Mouse (Mus musculus) spleen, postnatal 10 days (tissue): Measurements from ENCODE around the gene Rph3al.

Experiments used
- DNase-seq, 2 experiments: peaks; one replicate each; pipeline ENCODE4 v3.0.0; 2021 to 2022; ENCODE audit warnings: low spot score in 2 of 2

The Rph3al gene

DNA sequence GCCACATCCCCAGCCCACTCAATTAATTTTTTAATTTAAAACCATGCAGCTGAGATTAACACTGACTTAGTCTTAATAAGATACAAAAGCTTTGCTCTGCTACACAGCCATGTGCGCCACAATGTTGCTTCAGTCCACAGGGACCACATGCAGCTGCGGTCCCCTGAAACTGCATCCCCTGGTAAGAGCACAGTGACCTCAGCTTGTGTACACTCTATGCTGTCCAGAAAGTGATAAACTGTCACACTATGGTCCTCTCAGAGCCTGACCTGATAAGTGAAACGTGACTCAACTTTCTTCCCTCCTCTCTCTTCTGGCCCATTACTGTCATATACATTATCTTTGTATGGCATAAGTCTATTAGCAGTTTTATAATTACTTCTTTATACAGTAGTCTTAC is 12.2 kb upstream of the Rph3al start:
- DNase-seq = no peak

DNA sequence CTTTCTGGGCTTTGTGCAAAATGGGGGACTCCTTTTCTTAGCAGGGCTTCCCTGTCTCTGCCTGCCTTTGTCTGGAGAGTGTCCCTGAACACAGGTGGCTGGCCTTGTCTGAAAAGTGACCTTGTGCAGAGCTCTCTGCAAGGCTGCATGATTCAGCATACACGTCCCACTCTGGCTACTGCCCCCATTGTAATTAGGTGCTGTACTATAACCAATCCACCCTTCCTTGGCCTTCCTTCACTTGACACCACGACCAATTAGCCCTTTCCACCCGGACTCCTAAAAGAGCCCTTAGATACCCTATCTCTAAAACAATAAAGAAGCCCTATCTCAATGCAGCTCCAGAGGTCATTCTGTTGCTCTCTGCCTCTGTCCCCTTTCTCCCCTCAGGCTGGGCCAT is 10.6 kb upstream of the Rph3al start:
- DNase-seq = no peak

DNA sequence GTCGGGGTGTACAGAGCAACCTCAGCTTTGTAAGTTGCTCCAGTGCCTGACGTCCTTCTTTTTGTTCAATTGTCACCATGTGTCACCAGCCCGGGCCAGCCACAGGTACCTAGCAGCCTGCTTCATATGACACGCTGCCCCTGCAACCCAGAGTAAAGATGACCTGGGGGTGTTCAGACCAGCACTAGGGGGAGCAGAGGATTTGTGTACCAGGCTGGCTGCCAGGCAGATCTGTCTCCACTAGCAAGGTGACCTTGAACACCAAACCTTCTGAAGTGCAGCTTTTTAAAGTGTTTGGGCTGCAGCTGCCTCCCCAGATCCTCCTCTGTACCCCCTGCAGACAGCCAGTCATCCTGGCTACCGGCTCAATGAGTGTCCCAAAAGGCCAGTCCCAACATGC is 9.0 kb upstream of the Rph3al start:
- DNase-seq = no peak

DNA sequence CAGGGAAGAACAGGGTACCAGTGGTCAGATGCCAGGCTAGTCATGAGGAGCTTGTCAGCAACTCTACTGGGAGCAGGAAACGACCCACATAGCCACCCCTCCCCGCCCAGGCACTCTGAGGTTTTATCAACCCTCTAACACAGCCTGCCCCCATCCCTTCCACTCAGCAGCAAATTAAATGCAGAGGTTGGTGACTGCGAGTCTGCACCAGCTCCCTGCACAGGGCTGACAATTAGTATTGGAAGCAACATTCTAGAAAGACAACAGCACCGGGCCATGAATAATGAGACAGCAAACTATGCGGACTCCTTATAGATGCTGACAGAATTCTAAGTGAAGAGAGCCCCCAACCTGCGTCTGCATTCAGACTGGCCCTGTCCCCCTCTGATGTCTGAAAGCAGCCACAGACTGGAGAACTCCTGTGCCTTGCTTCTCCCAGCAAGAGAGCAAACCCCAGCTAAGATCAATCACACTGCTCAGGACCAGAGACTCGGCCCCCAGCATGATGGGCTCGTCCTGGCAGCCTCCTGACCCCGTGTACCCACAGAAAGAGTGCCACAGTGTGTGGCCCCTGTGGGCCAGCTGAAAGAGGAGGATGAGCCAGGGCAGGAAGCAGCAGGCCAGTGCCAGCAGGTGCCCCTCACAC is 7.7 kb upstream of the Rph3al start:
- no peak for DNase-seq

DNA sequence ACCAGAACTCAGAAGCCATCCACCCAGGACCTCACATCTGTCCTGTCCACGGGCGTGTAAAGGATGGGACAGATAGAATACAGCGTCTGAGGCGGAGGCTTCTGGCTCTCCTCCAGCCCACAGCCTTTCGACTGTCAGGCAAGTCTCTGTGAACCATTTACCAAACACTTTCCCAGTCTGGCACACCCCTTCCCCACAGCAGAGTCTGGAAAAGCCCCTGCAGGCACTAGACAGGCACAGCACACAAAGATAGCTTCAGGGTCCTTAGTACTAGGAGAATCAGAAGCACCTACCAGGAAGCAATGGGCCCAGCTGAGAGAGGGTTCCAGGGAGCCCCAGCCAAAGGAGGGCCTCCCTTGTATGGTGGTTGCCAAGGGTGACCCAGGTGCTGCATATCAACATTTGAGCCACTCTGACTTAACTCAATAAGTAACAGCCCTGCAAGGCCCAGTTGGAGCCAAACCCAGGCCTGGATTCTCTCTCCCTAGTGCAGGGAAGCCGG is 808 bp downstream of the Rph3al start:
- DNase-seq = peak in 1 of 2 experiments; percentile 46

DNA sequence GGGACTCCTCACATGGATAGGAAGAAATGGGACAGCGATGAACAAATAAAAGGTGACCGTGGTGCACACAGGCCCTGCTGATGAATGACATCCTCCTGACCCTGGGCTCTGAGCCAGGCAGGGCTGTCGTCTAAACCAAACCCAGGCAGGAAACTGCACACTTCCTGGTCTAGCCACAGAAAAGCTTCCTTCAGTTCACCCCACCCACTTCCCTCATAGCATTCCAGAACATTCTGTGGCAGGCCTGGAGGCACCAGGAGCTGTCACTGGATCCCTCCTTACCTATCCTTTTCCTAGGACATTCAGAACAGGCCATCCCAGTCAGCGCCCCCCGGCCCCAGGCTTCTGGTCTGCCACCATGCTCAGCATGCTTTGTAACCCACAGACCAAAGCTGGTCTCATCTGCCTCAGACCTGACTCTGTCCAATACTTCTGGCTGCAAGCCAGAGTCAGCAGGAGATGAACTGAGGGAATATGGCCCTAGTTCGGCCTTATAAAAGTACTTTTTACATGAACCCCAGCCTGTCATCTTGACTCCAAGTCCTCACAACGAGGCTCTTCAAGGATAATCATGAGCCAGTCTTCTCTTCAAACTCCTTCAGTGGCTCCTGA is 2.3 kb downstream of the Rph3al start:
- peak in 1 of 2 experiments; percentile 57 for DNase-seq

DNA sequence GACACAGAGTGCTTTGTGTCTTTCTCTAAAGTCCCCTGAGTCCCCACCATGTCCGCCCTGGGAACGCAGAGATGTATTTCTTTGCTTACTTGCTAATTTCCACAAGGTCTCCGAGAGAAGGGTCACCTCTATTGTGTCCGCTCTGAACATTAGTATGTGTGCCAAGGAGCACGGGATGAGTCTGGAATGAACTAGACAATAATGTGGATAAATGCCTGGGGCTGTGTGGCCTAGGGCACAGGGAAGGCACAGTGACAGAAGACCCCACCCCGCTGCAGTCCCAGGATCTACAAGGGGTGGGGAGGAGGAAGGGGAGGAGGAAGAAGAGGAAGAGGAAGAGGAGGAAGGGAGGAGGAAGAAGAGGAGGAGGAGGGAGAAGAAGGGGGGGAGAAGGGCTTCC is 3.8 kb downstream of the Rph3al start:
- no peak for DNase-seq

DNA sequence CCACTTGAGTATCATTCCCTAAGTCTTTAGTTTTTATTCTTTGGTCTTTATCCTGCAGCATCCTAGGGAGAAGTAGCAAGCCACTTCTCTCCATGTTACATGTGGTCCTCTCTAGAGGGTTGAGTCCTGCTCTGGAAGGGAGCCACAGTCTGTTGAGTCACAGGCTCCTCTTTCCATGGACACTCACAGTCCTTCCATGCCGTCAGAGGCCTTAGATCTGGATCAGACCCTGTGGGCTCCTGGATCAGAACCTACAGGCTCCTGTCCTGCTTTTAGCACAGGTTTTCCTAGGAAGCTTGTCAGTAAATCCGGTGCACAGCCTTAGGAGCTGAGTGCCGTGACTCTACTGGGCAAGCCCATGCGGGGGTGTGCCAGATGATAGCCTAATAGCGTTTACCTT is 4.9 kb downstream of the Rph3al start:
- no peak for DNase-seq

DNA sequence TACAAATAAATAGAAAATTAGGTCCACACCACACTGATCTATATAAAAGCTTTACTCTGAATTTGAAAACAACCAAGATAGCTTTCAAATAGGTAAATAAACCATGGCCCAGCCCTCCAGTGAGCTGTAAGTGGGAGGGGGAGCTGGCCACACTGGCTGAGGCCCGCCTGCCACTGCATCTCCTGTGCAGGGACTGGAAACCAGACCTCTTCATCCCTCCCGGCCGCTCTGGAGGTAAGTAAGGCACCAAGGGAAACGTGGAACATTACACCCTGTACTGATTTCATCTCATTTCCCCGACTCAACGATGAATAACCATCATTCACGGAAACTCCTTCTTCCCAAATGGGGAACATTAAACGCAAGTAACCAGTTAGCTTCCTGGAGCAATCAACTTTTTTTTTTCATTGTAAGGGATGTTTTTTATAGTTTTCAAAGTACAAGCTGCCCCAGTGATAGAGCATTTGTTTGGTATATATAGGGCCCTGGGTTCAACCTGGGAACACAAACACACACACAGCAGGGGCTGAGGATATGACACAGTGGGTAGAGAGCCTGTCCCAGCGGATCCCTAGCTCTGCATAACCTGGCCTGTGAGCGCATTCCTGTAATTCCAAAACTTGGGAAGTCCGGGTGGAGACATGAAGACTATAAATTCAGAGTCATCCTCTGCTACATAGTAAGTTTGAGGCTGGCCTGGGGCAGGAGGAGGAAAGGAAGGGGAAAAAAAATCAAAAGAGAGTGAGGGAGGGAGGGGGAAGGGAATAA is 7.1 kb downstream of the Rph3al start:
- DNase-seq = no peak

DNA sequence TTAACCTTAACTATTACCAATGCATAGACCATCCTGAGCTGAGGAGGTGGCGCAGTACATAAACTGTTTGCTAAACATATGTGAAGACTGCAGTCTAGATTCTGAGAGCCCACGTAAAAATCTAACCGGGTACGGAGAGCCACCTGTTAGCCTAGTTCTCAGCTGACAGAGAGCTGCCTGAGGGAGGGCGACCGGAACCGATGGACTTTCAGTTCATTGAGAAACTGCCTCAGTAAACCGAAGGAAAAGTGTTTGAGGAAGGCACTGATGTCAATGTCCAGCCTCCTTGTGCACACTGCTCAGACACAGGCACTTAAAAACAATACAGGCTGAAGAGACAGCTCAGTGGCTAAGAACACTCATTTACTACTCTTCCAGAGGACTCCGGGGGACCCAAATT is 8.0 kb downstream of the Rph3al start:
- DNase-seq = no peak

DNA sequence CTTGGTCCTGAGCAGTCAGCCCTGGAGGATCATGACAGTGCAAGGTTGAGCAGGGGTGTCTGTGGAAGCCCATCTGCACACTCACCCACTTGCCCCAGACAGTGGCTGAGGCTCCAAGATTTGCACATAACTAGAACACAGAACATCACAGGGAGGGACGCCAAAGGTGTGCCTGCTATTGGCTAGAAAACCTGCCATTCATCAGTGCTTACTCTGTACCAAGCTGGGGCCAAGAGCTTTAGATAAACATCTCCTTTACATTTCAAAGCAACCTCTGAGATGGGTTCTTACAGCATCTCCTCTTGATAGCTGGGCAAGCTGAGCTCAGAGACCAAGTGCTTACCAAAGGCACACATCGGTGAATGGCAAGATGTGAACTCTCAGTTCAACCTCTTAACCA is 10.3 kb downstream of the Rph3al start:
- DNase-seq = peak in 1 of 2 experiments; percentile 48

DNA sequence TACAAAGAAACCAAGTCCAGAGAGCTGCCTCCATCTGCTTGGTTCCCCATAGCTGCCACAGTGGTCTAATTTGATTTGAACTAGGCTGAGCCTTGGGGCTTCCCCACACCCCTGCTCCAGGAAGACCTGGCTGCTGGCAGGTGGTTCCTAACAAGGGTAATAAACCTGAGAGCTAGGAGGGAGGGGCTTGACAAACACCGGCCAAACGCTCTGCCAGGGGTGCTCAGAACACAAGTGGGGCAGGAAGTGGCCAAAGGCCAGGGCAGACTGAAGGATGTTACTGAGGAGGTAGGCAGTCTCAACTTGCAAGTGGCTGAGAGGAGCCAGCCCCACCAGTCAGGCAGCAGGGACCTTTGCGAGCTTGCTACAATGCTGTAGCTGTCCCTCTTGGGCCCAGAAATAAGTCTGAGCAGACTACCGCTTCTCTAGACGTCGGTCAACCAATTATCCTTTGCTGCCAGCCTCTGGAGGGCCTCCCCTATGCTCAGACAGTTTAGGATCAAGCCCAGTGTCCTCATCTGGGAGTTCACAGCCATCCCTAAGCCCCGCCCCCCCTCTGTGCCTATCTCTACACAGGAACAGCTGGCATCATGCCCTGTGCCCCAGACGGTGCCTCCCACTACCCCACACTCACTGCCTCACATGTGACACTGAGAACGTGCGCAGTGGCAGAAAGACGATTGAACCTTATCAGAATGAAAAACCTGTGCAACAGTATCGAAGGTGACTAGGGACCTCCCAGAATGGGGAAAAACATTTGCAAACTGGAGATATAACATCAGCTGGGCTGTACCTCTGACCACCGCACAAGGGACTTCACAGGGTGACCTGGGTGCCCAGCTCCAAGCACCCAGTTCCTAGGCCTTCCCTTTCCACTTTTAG is 11.6 kb downstream of the Rph3al start:
- DNase-seq = peak; percentile 82 to 95

DNA sequence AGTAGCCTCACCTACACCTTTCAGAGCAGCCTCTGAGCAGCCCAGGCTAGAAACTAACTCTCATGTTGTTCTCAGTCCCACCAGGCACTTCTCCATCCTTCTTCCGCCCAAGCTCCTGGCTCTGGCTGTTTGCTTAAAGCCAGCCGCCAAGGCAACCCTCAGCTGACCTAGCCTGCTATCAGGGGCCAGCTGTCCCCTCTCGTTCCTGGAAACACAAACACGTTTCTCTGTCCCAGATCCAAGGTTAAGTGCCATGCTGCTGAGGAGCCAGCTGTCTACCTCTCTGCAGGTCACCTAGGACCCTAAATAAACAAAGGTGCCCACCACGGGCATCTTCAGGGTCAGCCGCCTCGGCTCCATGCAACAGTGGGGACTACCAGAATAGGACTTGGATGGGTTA is 12.4 kb downstream of the Rph3al start:
- DNase-seq = peak in 1 of 2 experiments; percentile 34

DNA sequence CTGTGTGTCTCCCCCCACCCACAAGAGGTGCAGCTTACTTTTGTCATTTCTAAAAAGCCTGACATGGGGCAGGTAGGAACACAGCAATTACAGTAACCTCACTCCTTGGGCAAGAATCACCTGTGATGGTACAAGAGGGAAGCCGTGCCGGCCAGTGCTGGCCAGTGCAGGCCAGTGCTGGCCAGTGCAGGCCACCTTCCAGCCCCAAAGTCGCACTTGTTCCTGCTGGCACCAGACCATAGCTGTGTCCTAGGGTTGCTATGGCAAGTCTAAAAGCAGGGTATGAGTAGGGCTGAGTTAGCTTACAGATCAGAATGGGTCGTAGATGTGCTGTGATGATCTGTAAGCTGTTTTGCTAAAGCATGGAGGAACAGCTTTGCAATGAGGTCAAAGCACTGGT is 15.5 kb downstream of the Rph3al start:
- DNase-seq = no peak

DNA sequence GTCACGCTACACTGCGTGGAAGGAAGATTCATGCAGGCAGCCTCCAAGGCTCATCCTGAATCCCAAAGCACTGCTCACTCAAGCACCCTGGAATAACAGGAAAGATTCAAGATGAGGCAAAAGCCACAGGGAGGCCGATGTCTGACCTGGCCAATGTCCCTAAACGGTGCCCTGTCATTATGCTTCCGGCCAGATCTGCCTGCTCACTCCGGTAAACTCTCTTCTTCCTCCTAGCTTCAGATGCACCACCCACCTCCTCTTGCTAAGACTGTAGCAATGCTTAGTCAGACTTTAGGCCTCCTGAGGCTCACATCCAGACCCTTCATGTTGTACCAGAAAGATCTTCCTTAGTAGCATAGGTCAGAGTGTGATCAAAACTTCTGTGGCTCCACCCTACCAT is 19.1 kb downstream of the Rph3al start:
- DNase-seq = no peak

DNA sequence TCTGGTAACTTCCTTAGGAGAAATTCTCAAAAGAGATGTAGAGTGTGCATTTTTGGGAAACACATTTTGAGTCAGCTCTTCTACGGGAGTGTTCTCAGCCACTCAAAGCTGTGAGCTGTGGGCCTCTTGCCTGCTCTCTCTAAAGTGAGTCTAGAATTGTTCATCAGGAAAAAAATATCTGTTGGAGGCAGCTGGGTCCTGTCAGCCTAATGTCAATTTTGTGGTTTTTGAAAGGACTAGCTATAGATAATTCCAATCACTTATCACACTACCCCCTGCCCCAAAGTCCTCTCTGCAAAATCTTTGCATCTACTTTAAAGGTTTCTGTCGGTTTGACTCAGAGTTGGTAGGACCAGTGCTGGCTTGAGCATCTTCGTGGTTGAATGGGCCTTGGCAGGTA is 20.9 kb downstream of the Rph3al start:
- no peak for DNase-seq

DNA sequence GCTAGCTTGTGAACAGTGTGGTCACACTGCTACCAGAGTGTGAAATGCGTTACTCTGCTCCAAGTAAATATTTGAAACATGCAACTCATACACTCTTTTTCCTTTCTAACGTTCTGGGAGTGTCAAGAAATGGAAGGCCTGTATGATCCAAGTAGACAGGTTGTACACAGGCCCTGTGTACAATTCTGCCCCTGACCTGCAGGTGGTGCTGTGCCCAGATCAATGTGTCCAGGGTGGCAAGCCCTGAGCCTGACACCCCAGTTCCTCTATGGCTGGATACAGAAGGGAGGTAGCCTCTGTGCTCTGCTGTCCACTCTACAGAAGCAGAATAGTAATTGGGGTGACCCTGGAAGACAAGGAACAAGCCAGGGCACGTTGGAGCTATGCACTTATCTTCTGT is 24.3 kb downstream of the Rph3al start:
- DNase-seq = peak; percentile 79 to 90

DNA sequence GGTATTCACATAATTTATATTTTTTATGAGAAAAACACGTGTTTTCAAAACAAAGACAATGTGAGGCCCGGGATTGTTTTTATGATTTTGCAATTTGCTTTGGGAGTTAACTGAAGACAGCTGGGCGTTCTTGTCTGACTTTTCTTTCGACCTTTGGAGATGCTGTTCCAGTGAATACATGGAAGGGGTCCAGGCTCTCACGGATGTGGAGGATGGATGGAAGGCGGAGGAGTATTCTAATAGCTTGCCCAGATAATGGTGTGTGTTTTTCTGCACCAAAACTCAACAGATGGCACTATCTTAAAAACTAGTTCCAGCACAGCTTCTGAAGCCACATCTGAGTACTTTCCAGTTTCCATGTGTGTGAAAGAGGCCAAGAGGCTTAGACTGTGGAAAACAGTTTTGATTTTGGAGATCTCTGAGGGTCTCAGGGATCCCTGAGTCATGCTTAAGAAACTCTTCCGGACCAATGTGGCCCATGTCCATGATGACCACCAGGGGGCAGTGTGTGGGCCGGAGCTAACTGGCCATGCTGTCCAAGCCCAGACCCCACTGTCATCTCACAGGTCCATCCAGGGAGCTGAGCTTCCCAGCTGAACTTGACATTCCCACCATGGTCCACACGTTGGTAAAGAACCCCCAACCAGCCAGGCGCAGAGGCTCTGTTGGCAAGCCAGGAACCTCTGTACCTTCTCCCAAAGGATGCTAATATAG is 25.1 kb downstream of the Rph3al start:
- DNase-seq = peak; percentile 68 to 80

DNA sequence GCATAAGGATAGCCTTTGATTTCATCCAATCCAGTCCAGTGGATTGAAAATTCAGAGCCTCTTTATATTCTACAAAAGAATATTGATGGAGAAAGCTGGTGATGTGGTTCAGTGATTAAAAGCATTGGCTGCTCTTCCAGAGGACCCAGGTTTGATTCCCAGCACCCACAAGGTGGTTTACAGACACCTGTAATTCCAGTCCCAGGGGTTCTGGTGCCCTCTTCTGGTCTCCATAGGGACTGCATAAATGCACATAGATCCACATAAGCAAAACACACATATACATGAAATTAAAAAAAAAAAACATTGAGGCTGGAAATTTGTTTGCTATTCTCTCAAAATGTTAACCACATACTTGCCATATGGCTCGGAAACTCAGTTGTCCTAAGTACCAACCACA is 26.3 kb downstream of the Rph3al start:
- no peak for DNase-seq

DNA sequence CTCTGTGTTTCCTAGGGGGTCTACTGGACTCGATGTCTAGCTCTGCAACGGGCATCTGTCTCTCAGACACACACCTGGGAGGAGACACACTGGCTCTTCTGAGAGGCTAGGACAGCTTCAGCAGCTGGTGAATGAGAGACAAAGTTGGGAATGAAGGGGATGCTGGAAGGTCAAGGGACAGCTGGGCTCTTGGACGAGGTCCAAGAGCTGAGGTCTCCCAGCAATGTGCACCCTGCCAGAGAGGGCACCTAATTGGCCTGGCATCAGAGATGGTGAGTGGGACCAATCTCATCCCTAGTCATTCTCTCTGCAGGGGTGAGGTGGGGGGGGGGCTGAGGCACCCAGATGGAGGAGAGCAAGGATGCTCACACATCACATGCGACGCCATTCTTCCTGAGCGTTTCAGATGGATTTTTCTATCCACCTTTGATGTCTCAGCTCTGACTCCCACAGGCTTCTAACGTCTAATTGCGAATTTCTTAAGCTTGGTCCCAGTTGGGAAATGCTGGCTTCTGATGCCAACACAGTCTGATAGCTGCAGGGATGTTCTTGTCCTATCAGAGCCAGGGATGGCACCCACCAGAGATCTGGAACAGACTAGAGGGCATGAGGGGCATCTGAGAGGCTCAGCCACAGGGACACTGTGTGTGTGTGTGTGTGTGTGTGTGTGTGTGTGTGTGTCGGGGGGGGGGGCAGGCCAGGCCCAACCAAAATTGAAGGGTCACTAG is 28.4 kb downstream of the Rph3al start:
- DNase-seq = no peak

DNA sequence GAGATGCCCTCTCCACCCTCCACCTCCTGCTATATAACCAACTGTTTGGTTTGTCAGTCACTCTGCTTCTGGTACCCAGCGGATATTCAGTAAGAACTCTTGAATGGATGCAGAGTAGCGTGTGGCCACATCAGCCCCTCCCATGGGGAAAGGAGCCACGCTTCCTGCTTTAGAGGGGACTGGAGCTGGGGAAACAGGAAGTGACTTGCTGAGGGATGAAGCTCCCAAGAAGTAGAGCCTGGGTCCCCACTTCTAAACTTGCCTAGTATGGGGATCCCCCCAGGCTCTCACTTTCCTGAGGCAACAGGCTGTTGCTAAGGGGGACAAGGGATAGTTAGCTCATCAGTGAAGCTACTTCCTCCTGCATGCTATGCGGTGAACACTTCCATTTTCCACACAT is 30.8 kb downstream of the Rph3al start:
- no peak for DNase-seq
